Mouse (Mus musculus): ENCODE measurements around the gene Npm1. TPM values are rescaled to one million over a fixed set of nuclear protein-coding genes. Genes with fewer than 3 reads are reported as not detected.

Gene Npm1
- polyA plus RNA-seq, 1 experiment from 2014 or later = 277 TPM

DNA sequence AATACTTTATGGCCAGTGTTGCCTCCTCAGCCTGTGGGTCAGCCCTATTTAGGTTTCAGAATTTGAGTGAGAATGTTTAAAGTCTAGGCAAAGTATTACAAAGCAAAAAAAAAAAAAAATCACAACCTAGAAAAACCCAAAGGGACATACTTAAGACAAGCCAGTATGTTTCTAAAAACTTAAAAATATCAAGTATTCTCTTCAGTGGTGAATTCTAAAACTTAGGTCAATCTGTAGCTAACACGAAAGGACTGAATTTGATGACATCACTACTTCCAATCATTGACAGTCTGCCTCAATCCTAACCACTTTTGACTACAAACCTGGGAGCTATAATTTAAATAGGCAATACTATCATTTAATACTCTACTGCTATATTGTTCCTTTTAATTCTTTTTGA lies 10.0 kb downstream of the Npm1 start:
- no peak for ATAC-seq
- TF ChIP-seq EP300 (IDR thresholded peaks at IDR 0.05) = no peak
- TF ChIP-seq CTCF (IDR thresholded peaks at IDR 0.05) = no peak
- WGBS = 79% methylated on average over 1 of the region's 1 CpGs

DNA sequence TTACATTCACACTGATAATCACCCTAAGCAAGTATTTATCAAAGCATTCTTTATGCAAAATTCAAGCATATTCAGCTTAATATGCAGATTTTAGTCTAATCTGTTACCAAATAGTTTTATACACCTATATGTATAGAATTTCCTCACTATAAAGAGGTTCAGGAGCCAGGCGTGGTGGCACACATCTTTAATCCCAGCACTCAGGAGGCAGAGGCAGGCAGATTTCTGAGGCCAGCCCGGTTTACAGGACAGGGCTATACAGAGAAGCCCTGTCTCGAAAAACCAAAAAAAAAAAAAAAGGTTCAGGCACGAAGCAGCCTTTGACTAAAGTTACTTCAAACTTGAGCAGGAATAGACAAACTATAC lies 11.2 kb downstream of the Npm1 start:
- no peak for DNase-seq (ENCODE audit: low spot score)
- no peak overlapping the region for H3K4me3 ChIP-seq (ENCODE audit: low read depth, low read length)
- peaks cover 19% of the 10 kb centered on the region; the same call in 1 of the 2 replicates for H3K36me3 ChIP-seq (ENCODE audit: insufficient read depth, low read length)
- 78% methylated on average over 4 of the region's 4 CpGs for WGBS
- H3K27me3 ChIP-seq (replicated peaks; ENCODE audit: insufficient read depth, low read length) = 0 out of 2 replicates have a peak, but pooled peaks cover 5% of the 10 kb centered on the region
- TF ChIP-seq EP300 (IDR thresholded peaks at IDR 0.05) = no peak
- TF ChIP-seq CTCF (IDR thresholded peaks at IDR 0.05) = no peak
- no peak overlapping the region for H3K27ac ChIP-seq (ENCODE audit: low read length)
- H3K4me2 ChIP-seq (replicated peaks; ENCODE audit: low read depth, low read length) = no peak overlapping the region
- ATAC-seq = no peak
- no peaks in the 10 kb centered on the region for H3K9me3 ChIP-seq (ENCODE audit: low read length)
- H3K4me1 ChIP-seq (ENCODE audit: insufficient read depth, low read depth, low read length) = no peaks in the 10 kb centered on the region
- H3K9ac ChIP-seq (replicated peaks; ENCODE audit: low read depth) = no peak overlapping the region

More for the DNA sequence above, 10.0 kb downstream of the Npm1 start:
- Histone ChIP-seq H3K9ac (replicated peaks; ENCODE audit: low read depth) (no peak overlapping the region), H3K4me2 (replicated peaks; ENCODE audit: low read depth, low read length) (no peak overlapping the region), H3K9me3 (ENCODE audit: low read length) (no peaks in the 10 kb centered on the region), H3K4me3 (ENCODE audit: low read depth, low read length) (no peak overlapping the region), H3K4me1 (ENCODE audit: insufficient read depth, low read depth, low read length) (no peaks in the 10 kb centered on the region), H3K27ac (ENCODE audit: low read length) (no peak overlapping the region), H3K36me3 (ENCODE audit: insufficient read depth, low read length) (peaks cover 26% of the 10 kb centered on the region; the same call in 1 of the 2 replicates), H3K27me3 (replicated peaks; ENCODE audit: insufficient read depth, low read length) (no peaks in the 10 kb centered on the region)
- DNase-seq (ENCODE audit: low spot score) = no peak

- 63% methylated on average over 3 of the region's 3 CpGs for WGBS
- no peak overlapping the region for H3K27ac ChIP-seq (ENCODE audit: low read length)
- H3K9ac ChIP-seq (replicated peaks; ENCODE audit: low read depth) = no peak overlapping the region
- TF ChIP-seq EP300 (IDR thresholded peaks at IDR 0.05) (no peak), CTCF (IDR thresholded peaks at IDR 0.05) (no peak)
- DNase-seq (ENCODE audit: low spot score) (no peak), ATAC-seq (no peak)
- no peaks in the 10 kb centered on the region for H3K9me3 ChIP-seq (ENCODE audit: low read length)
- no peak overlapping the region for H3K4me2 ChIP-seq (replicated peaks; ENCODE audit: low read depth, low read length)
- no peaks in the 10 kb centered on the region; the same call in 1 of the 2 replicates for H3K4me1 ChIP-seq (ENCODE audit: insufficient read depth, low read depth, low read length)
- H3K4me3 ChIP-seq (ENCODE audit: low read depth, low read length) = no peak overlapping the region
- H3K36me3 ChIP-seq (ENCODE audit: insufficient read depth, low read length) = peaks cover 14% of the 10 kb centered on the region; the same call in 1 of the 2 replicates
- 0 out of 2 replicates have a peak, but pooled peaks cover 8% of the 10 kb centered on the region for H3K27me3 ChIP-seq (replicated peaks; ENCODE audit: insufficient read depth, low read length)
Measured at GRCm38 (mm10) chr11:33151128-33151779, 11.8 kb downstream of the Npm1 start.

DNA sequence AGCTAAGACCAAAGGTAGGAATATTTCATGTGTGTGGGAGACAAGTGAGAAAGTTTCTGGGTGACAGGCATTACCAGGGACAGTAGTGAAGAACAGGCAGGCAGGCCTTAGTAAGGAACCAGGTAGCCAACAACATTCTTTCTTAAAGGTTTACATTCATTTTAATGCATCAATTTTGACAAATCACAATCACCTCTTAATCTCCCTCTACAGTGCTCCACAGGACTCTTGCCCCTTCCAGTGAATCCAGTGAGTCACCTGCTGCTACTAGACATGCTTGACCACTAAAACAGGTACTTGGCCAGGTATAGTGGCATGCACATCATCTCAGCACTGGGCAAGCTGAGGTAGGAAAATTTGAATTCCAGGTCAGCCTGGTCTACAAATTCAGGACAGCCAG lies 12.6 kb downstream of the Npm1 start:
- Histone ChIP-seq H3K9ac (replicated peaks; ENCODE audit: low read depth) (no peak overlapping the region), H3K27me3 (replicated peaks; ENCODE audit: insufficient read depth, low read length) (0 out of 2 replicates have a peak, but pooled peaks cover 8% of the 10 kb centered on the region), H3K4me3 (ENCODE audit: low read depth, low read length) (no peak overlapping the region), H3K9me3 (ENCODE audit: low read length) (no peaks in the 10 kb centered on the region), H3K36me3 (ENCODE audit: insufficient read depth, low read length) (peaks cover 9% of the 10 kb centered on the region; the same call in 1 of the 2 replicates), H3K4me2 (replicated peaks; ENCODE audit: low read depth, low read length) (no peak overlapping the region), H3K4me1 (ENCODE audit: insufficient read depth, low read depth, low read length) (no peaks in the 10 kb centered on the region; the same call in 1 of the 2 replicates), H3K27ac (ENCODE audit: low read length) (no peak overlapping the region)
- TF ChIP-seq EP300 (IDR thresholded peaks at IDR 0.05) = no peak
- TF ChIP-seq CTCF (IDR thresholded peaks at IDR 0.05) = no peak
- DNase-seq (ENCODE audit: low spot score) (no peak), ATAC-seq (no peak)

DNA sequence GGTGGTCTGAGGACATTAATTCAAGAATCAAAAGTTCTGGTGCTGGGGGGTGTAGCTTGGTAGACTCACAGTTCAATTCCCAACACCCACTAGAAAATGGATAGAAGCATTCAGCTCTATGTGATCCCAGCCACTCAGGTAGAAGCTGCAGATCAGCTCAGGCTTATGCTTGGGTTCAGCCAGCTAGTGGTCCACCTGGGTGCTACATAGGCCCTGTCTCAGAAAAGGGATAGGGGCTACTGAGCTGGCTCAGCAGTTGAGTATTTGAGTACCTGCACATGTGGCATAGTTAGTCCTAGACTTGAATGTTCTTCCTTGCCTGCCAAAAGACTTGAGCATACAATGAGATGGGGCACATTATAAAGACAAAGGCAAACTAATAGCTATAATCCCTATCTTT lies 13.6 kb downstream of the Npm1 start:
- H3K36me3 ChIP-seq (ENCODE audit: insufficient read depth, low read length) = peaks cover 4% of the 10 kb centered on the region; the same call in 1 of the 2 replicates

GRCm38 (mm10) chr11:33149088-33149436 lies 13.9 kb downstream of the Npm1 start:
- ATAC-seq (no peak), DNase-seq (ENCODE audit: low spot score) (no peak)
- no peak overlapping the region for H3K4me2 ChIP-seq (replicated peaks; ENCODE audit: low read depth, low read length)
- no peak overlapping the region for H3K9ac ChIP-seq (replicated peaks; ENCODE audit: low read depth)
- no peak for TF ChIP-seq CTCF (IDR thresholded peaks at IDR 0.05)
- no peak for TF ChIP-seq EP300 (IDR thresholded peaks at IDR 0.05)
- H3K27ac ChIP-seq (ENCODE audit: low read length) = no peak overlapping the region
- 19% methylated on average over 3 of the region's 3 CpGs for WGBS
- H3K27me3 ChIP-seq (replicated peaks; ENCODE audit: insufficient read depth, low read length) = 0 out of 2 replicates have a peak, but pooled peaks cover 8% of the 10 kb centered on the region
- no peaks in the 10 kb centered on the region for H3K9me3 ChIP-seq (ENCODE audit: low read length)
- no peaks in the 10 kb centered on the region; the same call in 1 of the 2 replicates for H3K4me1 ChIP-seq (ENCODE audit: insufficient read depth, low read depth, low read length)
- H3K36me3 ChIP-seq (ENCODE audit: insufficient read depth, low read length) = peaks cover 4% of the 10 kb centered on the region; the same call in 1 of the 2 replicates
- no peak overlapping the region for H3K4me3 ChIP-seq (ENCODE audit: low read depth, low read length)

More for the DNA sequence above, 13.6 kb downstream of the Npm1 start:
- Histone ChIP-seq H3K9ac (replicated peaks; ENCODE audit: low read depth) (no peak overlapping the region), H3K27me3 (replicated peaks; ENCODE audit: insufficient read depth, low read length) (0 out of 2 replicates have a peak, but pooled peaks cover 8% of the 10 kb centered on the region), H3K27ac (ENCODE audit: low read length) (no peak overlapping the region), H3K4me1 (ENCODE audit: insufficient read depth, low read depth, low read length) (no peaks in the 10 kb centered on the region; the same call in 1 of the 2 replicates), H3K4me2 (replicated peaks; ENCODE audit: low read depth, low read length) (no peak overlapping the region), H3K9me3 (ENCODE audit: low read length) (no peaks in the 10 kb centered on the region), H3K4me3 (ENCODE audit: low read depth, low read length) (no peak overlapping the region)
- DNase-seq (ENCODE audit: low spot score) (no peak), ATAC-seq (no peak)
- no peak for TF ChIP-seq EP300 (IDR thresholded peaks at IDR 0.05)
- TF ChIP-seq CTCF (IDR thresholded peaks at IDR 0.05) = no peak

Measured in lung, postnatal 0 days (tissue).